Mouse (Mus musculus) stomach, embryonic 15.5 days (tissue): ENCODE results near the gene Ctcf. TPM values are rescaled to one million over a fixed set of nuclear protein-coding genes. Genes with fewer than 3 reads are reported as not detected.

Source experiments
- ATAC-seq: fragments of 200-750 bp; cut with Nextera tagmentation; 2 replicates; pipeline ENCODE4 v1.8.0; 2017; ENCODE audit warnings: low read depth, moderate number of reproducible peaks, moderate TSS enrichment; ENCODE audit not compliant: insufficient read depth, low FRiP score
- H3K27ac ChIP-seq: fragments of 300-500 bp; sonication (generic); 2 replicates; pipeline ENCODE4 v1.5.1; 2015; ENCODE audit warnings: mild to moderate bottlenecking, inconsistent platforms
- H3K27me3 ChIP-seq: fragments of 300-500 bp; sonication (generic); replicated peaks from 2 replicates; pipeline ENCODE4 v1.6.1; 2015; ENCODE audit warnings: inconsistent platforms
- H3K36me3 ChIP-seq: fragments of 300-500 bp; sonication (generic); 2 replicates; pipeline ENCODE4 v1.6.1; 2015; ENCODE audit warnings: inconsistent platforms
- H3K4me1 ChIP-seq: fragments of 300-500 bp; sonication (generic); 2 replicates; pipeline ENCODE4 v1.6.1; 2015; ENCODE audit warnings: inconsistent platforms
- H3K4me2 ChIP-seq: fragments of 300-500 bp; sonication (generic); 2 replicates; pipeline ENCODE4 v1.6.1; 2015; ENCODE audit warnings: mild to moderate bottlenecking, inconsistent platforms
- H3K4me3 ChIP-seq: fragments of 300-500 bp; sonication (generic); replicated peaks from 2 replicates; pipeline ENCODE4 v1.5.1; 2015; ENCODE audit warnings: inconsistent platforms
- H3K9ac ChIP-seq: fragments of 300-500 bp; sonication (generic); 2 replicates; pipeline ENCODE4 v1.6.1; 2015; ENCODE audit warnings: inconsistent platforms
- H3K9me3 ChIP-seq: fragments of 300-500 bp; sonication (generic); 2 replicates; pipeline ENCODE4 v1.6.1; 2016; ENCODE audit warnings: inconsistent platforms
- WGBS: fragments of 180-500 bp; shearing (Covaris S2); methylation state at CpG from one replicate; pipeline ENCODE4 v1.1.7; 2015; 5-methylcytosine and 5-hydroxymethylcytosine counted together
- polyA plus RNA-seq: library from polyadenylated mRNA; unstranded; fragments of >200 nt; fragmentation: Nextera tagmentation; extraction: Ambion mirVana; gene quantifications from 2 replicates; pipeline ENCODE4 v1.2.1, GENCODE M21; 2015

Ctcf gene
- polyA plus RNA-seq, 1 experiment from 2014 or later, result 112 TPM

DNA sequence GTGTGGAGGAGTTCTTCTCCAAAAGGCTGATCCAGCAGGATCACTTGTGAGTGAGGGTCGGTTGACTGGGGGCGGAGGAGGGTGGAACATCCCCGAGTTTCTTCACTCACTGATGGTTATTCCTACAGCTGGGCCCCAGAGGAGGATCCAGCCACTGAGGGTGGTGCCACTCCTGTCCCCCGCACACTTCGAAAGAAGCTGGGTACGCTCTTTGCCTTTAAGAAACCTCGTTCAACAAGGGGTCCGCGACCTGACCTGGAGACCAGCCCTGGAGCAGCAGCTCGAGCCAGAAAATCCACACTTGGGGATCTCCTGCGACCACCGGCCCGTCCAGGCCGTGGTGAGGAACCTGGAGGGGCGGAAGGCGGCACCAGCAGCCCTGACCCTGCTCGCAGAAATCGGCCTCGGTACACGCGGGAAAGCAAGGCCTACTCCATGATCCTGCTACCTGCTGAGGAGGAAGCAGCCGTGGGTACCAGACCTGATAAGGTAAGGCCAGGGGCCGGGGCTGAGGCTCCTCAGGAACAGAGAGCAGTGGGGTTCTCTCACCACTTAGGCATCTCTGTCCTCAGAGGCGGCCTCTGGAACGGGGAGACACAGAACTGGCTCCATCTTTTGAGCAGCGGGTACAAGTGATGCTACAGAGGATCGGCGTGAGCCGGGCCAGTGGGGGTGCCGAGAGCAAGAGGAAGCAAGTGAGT is 58.9 kb downstream of the Ctcf start:
- Histone ChIP-seq H3K4me1 (peaks cover 16% of the 10 kb centered on the region), H3K27ac (no peak overlapping the region), H3K36me3 (peaks cover 7% of the 10 kb centered on the region; the same call in 1 of the 2 replicates), H3K9me3 (no peaks in the 10 kb centered on the region), H3K4me3 (no peak overlapping the region), H3K9ac (no peak overlapping the region), H3K27me3 (peaks cover 3% of the 10 kb centered on the region; the same call in 1 of the 2 replicates), H3K4me2 (no peak overlapping the region)
- no peak for ATAC-seq
- 75% methylated on average over 30 of the region's 30 CpGs for WGBS

- Histone ChIP-seq H3K27ac (no peak overlapping the region), H3K4me2 (no peak overlapping the region), H3K9me3 (no peaks in the 10 kb centered on the region), H3K4me1 (peaks cover 25% of the 10 kb centered on the region), H3K4me3 (no peak overlapping the region), H3K9ac (no peak overlapping the region), H3K27me3 (peaks cover 3% of the 10 kb centered on the region; the same call in 1 of the 2 replicates), H3K36me3 (peaks cover 7% of the 10 kb centered on the region; the same call in 1 of the 2 replicates)
- 87% methylated on average over 17 of the region's 17 CpGs for WGBS
- no peak for ATAC-seq
Observed at GRCm38 (mm10) chr8:105697196-105697780, 60.9 kb downstream of the Ctcf start.

- Histone ChIP-seq H3K36me3 (peaks cover 17% of the 10 kb centered on the region; the same call in 1 of the 2 replicates), H3K4me2 (no peak overlapping the region), H3K9me3 (no peaks in the 10 kb centered on the region), H3K4me3 (no peak overlapping the region), H3K4me1 (peaks cover 25% of the 10 kb centered on the region), H3K9ac (no peak overlapping the region), H3K27me3 (peaks cover 3% of the 10 kb centered on the region; the same call in 1 of the 2 replicates), H3K27ac (no peak overlapping the region)
- no peak for ATAC-seq
- 87% methylated on average over 5 of the region's 5 CpGs for WGBS
Observed at GRCm38 (mm10) chr8:105698734-105699133, 62.4 kb downstream of the Ctcf start.

DNA sequence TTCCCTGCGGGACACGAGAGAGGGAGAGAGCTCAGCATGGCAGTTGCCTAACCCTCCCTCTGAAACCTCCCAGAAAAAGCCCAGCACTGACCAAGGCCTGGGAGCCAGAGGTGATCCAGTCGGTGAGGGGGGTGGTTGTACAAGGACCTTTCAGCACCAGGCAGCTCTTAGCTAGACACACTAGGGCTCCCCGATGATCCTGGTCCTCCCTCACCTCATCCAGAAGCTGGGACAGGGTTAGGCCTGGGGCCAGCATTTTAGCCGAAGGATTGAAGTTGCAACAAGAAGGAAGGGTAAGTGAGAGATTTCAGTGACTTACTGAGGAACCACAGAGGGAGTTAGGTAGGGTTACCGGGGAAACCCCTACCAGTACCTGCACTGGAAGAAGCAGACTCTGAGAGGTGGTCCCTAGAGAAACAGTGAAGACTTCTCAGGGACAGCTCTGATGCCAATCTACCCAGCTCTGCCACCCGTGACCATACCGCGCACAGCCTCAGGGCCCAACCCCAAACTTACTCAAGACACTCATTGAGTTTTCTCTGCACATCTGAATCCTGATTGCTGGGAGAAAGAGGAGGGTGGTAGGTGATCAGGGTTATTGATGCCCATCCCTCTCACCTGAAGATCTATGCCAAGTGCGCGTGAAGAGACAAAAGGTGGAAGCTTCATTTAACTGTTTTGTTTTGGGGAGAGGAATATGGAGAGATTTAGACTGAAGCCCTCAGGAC is 63.3 kb downstream of the Ctcf start:
- Histone ChIP-seq H3K4me1 (peaks cover 18% of the 10 kb centered on the region), H3K4me3 (peak overlapping the region; percentile 80), H3K27me3 (no peaks in the 10 kb centered on the region), H3K36me3 (peaks cover 17% of the 10 kb centered on the region; the same call in 1 of the 2 replicates), H3K27ac (no peak overlapping the region), H3K9me3 (no peaks in the 10 kb centered on the region), H3K4me2 (peak overlapping the region; percentile 93), H3K9ac (peak overlapping the region; percentile 65; the same call in 1 of the 2 replicates)
- 89% methylated on average over 11 of the region's 11 CpGs for WGBS
- no peak for ATAC-seq

DNA sequence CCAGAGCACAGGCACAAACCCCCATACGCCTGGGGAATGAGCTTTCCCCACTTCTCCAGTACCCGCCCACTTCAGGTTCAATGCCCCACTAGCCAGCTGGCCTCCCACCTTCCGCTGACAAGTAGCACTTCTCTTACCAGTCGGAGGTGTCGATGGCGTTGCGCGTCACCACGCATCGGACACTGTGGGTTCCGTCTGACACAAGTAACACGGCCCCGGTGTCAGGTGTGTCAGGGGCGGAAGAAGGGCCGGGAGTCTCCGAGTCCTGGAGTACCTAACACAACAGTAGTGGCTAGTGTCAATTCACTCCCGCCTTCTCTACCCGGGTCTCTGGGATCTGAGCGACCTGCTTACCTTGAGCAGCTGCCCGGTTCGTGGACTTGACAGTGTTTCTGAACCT is 64.2 kb downstream of the Ctcf start:
- no peaks in the 10 kb centered on the region for H3K9me3 ChIP-seq
- peak overlapping the region; percentile 96 for H3K27ac ChIP-seq
- H3K4me1 ChIP-seq, result peaks cover 18% of the 10 kb centered on the region
- WGBS, result 0% methylated on average over 21 of the region's 21 CpGs
- H3K27me3 ChIP-seq, result no peaks in the 10 kb centered on the region
- ATAC-seq, result peak; percentile 57
- peak overlapping the region; percentile 65 for H3K9ac ChIP-seq
- peaks cover 17% of the 10 kb centered on the region; the same call in 1 of the 2 replicates for H3K36me3 ChIP-seq
- H3K4me2 ChIP-seq, result peak overlapping the region; percentile 93
- H3K4me3 ChIP-seq, result peak overlapping the region; percentile 80

GRCm38 (mm10) chr8:105700966-105701824 is 64.8 kb downstream of the Ctcf start, which contains the start of the genes Acd and Pard6a:
Gene Acd (minus strand): TSS chr8:105701102.
Gene Pard6a (plus strand): TSS chr8:105701148.
- Histone ChIP-seq H3K9me3 (no peaks in the 10 kb centered on the region), H3K4me2 (peak within 1 kb of the TSS; percentile 93)
- ATAC-seq, result peak; percentile 80

GRCm38 (mm10) chr8:105702001-105702401 is 65.6 kb downstream of the Ctcf start:
- Histone ChIP-seq H3K4me2 (peak overlapping the region; percentile 93), H3K4me3 (peak overlapping the region; percentile 80), H3K27me3 (no peaks in the 10 kb centered on the region), H3K27ac (peak overlapping the region; percentile 96; the same call in 1 of the 2 replicates), H3K4me1 (peaks cover 20% of the 10 kb centered on the region), H3K9ac (peak overlapping the region; percentile 5), H3K9me3 (no peaks in the 10 kb centered on the region), H3K36me3 (peaks cover 14% of the 10 kb centered on the region; the same call in 1 of the 2 replicates)
- no peak for ATAC-seq
- 39% methylated on average over 18 of the region's 18 CpGs for WGBS

More at GRCm38 (mm10) chr8:105700966-105701824, 64.8 kb downstream of the Ctcf start, which contains the start of the genes Acd and Pard6a:
- H3K36me3 ChIP-seq, result peaks cover 17% of the 10 kb centered on the region; the same call in 1 of the 2 replicates
- H3K27me3 ChIP-seq, result no peaks in the 10 kb centered on the region
- under 1% methylated on average over 60 of the region's 60 CpGs for WGBS
- H3K4me3 ChIP-seq, result peak within 1 kb of the TSS; percentile 80
- H3K27ac ChIP-seq, result peak within 1 kb of the TSS; percentile 96
- H3K4me1 ChIP-seq, result peaks cover 18% of the 10 kb centered on the region
- H3K9ac ChIP-seq, result peak within 1 kb of the TSS; percentile 65

GRCm38 (mm10) chr8:105702731-105703415 is 66.5 kb downstream of the Ctcf start:
- WGBS, result 89% methylated on average over 24 of the region's 24 CpGs

DNA sequence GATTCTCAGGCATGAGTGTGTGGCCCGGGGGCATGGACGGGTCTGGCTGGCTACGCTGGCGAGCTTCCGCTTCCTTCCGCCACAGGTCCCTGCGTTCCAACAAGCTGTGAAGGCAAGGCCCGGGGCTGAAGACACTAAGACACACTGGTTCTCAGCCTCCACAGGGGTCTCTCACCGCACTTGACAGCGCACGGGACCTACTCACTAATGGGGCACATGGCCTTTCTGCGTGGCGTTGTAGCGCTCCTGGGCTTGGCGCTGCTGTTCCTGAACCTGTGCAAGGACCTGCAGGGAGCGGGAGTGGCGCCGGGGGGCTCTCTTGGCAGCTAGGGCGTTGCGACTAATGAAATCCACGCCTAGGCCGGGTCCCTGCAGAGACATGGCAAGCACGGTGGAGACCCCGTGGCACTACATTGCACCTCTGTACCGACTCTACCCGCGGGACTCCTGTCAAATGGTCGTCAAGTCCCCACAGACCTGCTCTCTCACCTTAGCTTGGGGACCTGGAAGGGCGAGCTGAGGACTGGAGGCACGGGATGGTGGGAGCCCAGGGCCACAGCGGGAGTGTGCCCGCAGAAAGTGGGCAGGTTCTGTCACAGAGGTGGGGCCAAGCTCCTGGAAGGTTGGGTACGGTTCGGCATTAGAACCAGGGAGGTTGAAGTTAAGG is 67.9 kb downstream of the Ctcf start:
- Histone ChIP-seq H3K9ac (no peak overlapping the region), H3K27ac (no peak overlapping the region), H3K36me3 (0 out of 2 replicates have a peak, but pooled peaks cover 10% of the 10 kb centered on the region), H3K9me3 (no peaks in the 10 kb centered on the region), H3K4me2 (no peak overlapping the region), H3K4me3 (no peak overlapping the region), H3K27me3 (no peaks in the 10 kb centered on the region), H3K4me1 (peaks cover 22% of the 10 kb centered on the region)
- WGBS, result 94% methylated on average over 34 of the region's 34 CpGs
- no peak for ATAC-seq

More at GRCm38 (mm10) chr8:105702731-105703415, 66.5 kb downstream of the Ctcf start:
- no peak overlapping the region for H3K27ac ChIP-seq
- no peak for ATAC-seq
- no peak overlapping the region for H3K9ac ChIP-seq
- peaks cover 22% of the 10 kb centered on the region for H3K4me1 ChIP-seq
- H3K9me3 ChIP-seq, result no peaks in the 10 kb centered on the region
- H3K4me2 ChIP-seq, result no peak overlapping the region
- no peaks in the 10 kb centered on the region for H3K27me3 ChIP-seq
- H3K36me3 ChIP-seq, result 0 out of 2 replicates have a peak, but pooled peaks cover 10% of the 10 kb centered on the region
- no peak overlapping the region for H3K4me3 ChIP-seq

DNA sequence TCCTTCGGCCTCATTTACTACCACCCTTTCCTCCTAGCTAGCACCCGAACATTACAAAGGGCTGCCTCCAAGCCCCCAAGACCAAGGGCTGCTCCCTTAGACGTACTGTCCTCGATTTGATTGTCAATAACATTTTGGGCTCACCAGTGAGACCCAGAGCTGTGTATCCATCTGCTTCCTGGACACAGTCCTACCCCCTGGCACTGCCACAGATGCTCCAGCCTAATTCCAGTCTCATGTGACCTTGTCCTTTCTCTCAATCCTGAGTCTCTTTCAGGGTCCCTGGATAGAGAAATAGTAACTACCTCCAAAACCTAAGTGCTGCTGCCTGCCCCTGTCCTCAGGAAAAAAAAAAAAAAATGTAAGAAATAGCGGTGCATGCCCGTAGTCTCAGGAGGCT is 68.6 kb downstream of the Ctcf start:
- Histone ChIP-seq H3K9ac (no peak overlapping the region), H3K27me3 (no peaks in the 10 kb centered on the region), H3K4me3 (no peak overlapping the region), H3K4me2 (no peak overlapping the region), H3K4me1 (peaks cover 17% of the 10 kb centered on the region), H3K36me3 (0 out of 2 replicates have a peak, but pooled peaks cover 10% of the 10 kb centered on the region), H3K9me3 (no peaks in the 10 kb centered on the region), H3K27ac (no peak overlapping the region)
- no peak for ATAC-seq
- WGBS, result 89% methylated on average over 6 of the region's 6 CpGs
